Mouse (Mus musculus): ENCODE results near the gene Pex11g. TPM values are rescaled to one million over a fixed set of nuclear protein-coding genes. Genes with fewer than 3 reads are reported as not detected.

Pex11g gene
- polyA plus RNA-seq, 1 experiment from 2014 or later: 3.2 TPM

GRCm38 (mm10) chr8:3412816-3413215 is 54.7 kb downstream of the Pex11g start:
- Histone ChIP-seq H3K4me3 (replicated peaks; ENCODE audit: low read length) (no peak overlapping the region), H3K27ac (no peak overlapping the region), H3K4me2 (replicated peaks) (no peak overlapping the region), H3K9me3 (ENCODE audit: control insufficient read depth, low read length) (no peaks in the 10 kb centered on the region), H3K27me3 (ENCODE audit: control insufficient read depth, insufficient read depth, low read length) (no peaks in the 10 kb centered on the region), H3K4me1 (replicated peaks; ENCODE audit: control insufficient read depth, insufficient read depth, low read length) (peaks cover 16% of the 10 kb centered on the region), H3K36me3 (replicated peaks; ENCODE audit: control insufficient read depth, insufficient read depth) (no peaks in the 10 kb centered on the region), H3K9ac (no peak overlapping the region)
- DNase-seq (ENCODE audit: low spot score) (no peak), ATAC-seq (ENCODE audit: low FRiP score) (no peak)
- WGBS: 94% methylated on average over 1 of the region's 1 CpGs

DNA sequence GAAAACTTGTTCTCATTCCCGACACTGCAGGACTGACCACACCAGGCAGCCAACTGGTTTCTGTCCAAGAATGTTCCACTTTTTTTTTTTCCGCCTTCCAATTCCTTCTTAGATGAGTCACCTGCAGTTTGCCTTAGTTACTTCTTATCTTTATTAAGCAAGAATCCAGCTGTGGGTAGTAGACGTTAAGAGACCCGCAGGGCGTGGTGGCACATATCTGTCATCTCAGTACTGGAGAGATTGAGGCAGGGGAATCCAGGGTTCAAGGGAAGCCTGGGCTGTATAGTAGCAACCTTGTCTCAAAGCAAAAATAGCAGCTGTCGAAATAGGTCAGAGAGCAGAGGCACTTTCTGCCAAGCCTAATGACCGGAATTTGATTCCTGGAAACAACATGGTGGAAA is 55.6 kb downstream of the Pex11g start:
- peaks cover 7% of the 10 kb centered on the region for H3K4me1 ChIP-seq (replicated peaks; ENCODE audit: control insufficient read depth, insufficient read depth, low read length)
- H3K4me3 ChIP-seq (replicated peaks; ENCODE audit: low read length): no peak overlapping the region
- H3K9ac ChIP-seq: no peak overlapping the region
- no peaks in the 10 kb centered on the region for H3K27me3 ChIP-seq (ENCODE audit: control insufficient read depth, insufficient read depth, low read length)
- DNase-seq (ENCODE audit: low spot score): no peak
- 92% methylated on average over 7 of the region's 7 CpGs for WGBS
- H3K9me3 ChIP-seq (ENCODE audit: control insufficient read depth, low read length): no peaks in the 10 kb centered on the region
- H3K36me3 ChIP-seq (replicated peaks; ENCODE audit: control insufficient read depth, insufficient read depth): no peaks in the 10 kb centered on the region
- no peak for ATAC-seq (ENCODE audit: low FRiP score)
- no peak overlapping the region for H3K4me2 ChIP-seq (replicated peaks)
- no peak overlapping the region for H3K27ac ChIP-seq

- no peak overlapping the region for H3K9ac ChIP-seq
- H3K4me2 ChIP-seq (replicated peaks): no peak overlapping the region
- no peaks in the 10 kb centered on the region for H3K9me3 ChIP-seq (ENCODE audit: control insufficient read depth, low read length)
- no peaks in the 10 kb centered on the region for H3K36me3 ChIP-seq (replicated peaks; ENCODE audit: control insufficient read depth, insufficient read depth)
- H3K4me3 ChIP-seq (replicated peaks; ENCODE audit: low read length): no peak overlapping the region
- no peak for ATAC-seq (ENCODE audit: low FRiP score)
- peaks cover 5% of the 10 kb centered on the region; the same call in 1 of the 2 replicates for H3K4me1 ChIP-seq (replicated peaks; ENCODE audit: control insufficient read depth, insufficient read depth, low read length)
- no peaks in the 10 kb centered on the region for H3K27me3 ChIP-seq (ENCODE audit: control insufficient read depth, insufficient read depth, low read length)
- WGBS: 90% methylated on average over 2 of the region's 2 CpGs
- no peak overlapping the region for H3K27ac ChIP-seq
- no peak for DNase-seq (ENCODE audit: low spot score)
These were observed 56.4 kb downstream of the Pex11g start for GRCm38 (mm10) chr8:3411085-3411484.

DNA sequence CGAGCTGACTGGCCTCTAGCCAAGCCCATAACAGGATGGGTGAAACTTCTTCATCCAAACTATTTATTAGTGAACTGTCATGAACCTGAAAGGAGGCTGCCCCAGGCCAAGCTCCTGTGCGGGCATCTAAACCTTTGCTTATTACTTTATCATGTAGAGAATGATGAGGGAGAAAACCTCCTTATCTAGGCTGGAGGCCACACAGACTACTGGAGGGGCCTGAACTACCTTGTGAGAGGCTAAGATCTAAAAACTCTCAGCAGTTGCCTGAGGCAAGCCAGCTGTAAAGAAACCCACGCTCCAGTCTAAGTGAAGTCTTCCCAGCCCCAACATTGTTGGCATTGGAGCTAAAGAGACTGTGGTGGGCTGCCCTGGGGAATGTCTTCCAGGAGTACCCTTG is 60.1 kb downstream of the Pex11g start:
- Histone ChIP-seq H3K27ac (no peak overlapping the region), H3K4me1 (replicated peaks; ENCODE audit: control insufficient read depth, insufficient read depth, low read length) (no peaks in the 10 kb centered on the region)

More for the DNA sequence above, 60.1 kb downstream of the Pex11g start:
- Histone ChIP-seq H3K9ac (no peak overlapping the region), H3K4me2 (replicated peaks) (no peak overlapping the region), H3K36me3 (replicated peaks; ENCODE audit: control insufficient read depth, insufficient read depth) (no peaks in the 10 kb centered on the region), H3K4me3 (replicated peaks; ENCODE audit: low read length) (no peak overlapping the region), H3K27me3 (ENCODE audit: control insufficient read depth, insufficient read depth, low read length) (no peaks in the 10 kb centered on the region), H3K9me3 (ENCODE audit: control insufficient read depth, low read length) (no peaks in the 10 kb centered on the region)
- 95% methylated on average over 3 of the region's 3 CpGs for WGBS
- DNase-seq (ENCODE audit: low spot score): no peak
- no peak for ATAC-seq (ENCODE audit: low FRiP score)

Other genes with a start within 250 kb of the Pex11g start
- gene Insr, start 188.1 kb downstream of the Pex11g start, polyA plus RNA-seq (2014; fragmentation: Nextera tagmentation; extraction: Ambion mirVana): 49.7 and 54.2 TPM in 2 replicates
- not detected in 2 replicates for gene A430078G23Rik, start 114.3 kb downstream of the Pex11g start, polyA plus RNA-seq (2014; fragmentation: Nextera tagmentation; extraction: Ambion mirVana)
- gene Arhgef18, start 74.7 kb downstream of the Pex11g start, polyA plus RNA-seq (2014; fragmentation: Nextera tagmentation; extraction: Ambion mirVana): 12.6 TPM in 2 replicates
- 0.35 and 0.39 TPM in 2 replicates for gene Tex45, start 3.2 kb upstream of the Pex11g start, polyA plus RNA-seq (2014; fragmentation: Nextera tagmentation; extraction: Ambion mirVana)
- gene Zfp358, start 25.5 kb upstream of the Pex11g start, polyA plus RNA-seq (2014; fragmentation: Nextera tagmentation; extraction: Ambion mirVana): 34.5 and 41.2 TPM in 2 replicates
- gene Mcoln1, start 32.8 kb upstream of the Pex11g start, polyA plus RNA-seq (2014; fragmentation: Nextera tagmentation; extraction: Ambion mirVana): 70.0 and 86.0 TPM in 2 replicates
- gene Pnpla6, start 47.7 kb upstream of the Pex11g start, polyA plus RNA-seq (2014; fragmentation: Nextera tagmentation; extraction: Ambion mirVana): 32.7 and 36.5 TPM in 2 replicates
- gene C330021F23Rik, start 100.3 kb upstream of the Pex11g start, polyA plus RNA-seq (2014; fragmentation: Nextera tagmentation; extraction: Ambion mirVana): 0.72 TPM in 1 of 2 replicates, not detected in the other
- gene Camsap3, start 119.6 kb upstream of the Pex11g start, polyA plus RNA-seq (2014; fragmentation: Nextera tagmentation; extraction: Ambion mirVana): 48.2 and 49.7 TPM in 2 replicates
- gene Xab2, start 153.6 kb upstream of the Pex11g start, polyA plus RNA-seq (2014; fragmentation: Nextera tagmentation; extraction: Ambion mirVana): 42.9 and 49.1 TPM in 2 replicates
- gene Pet100, start 153.9 kb upstream of the Pex11g start, polyA plus RNA-seq (2014; fragmentation: Nextera tagmentation; extraction: Ambion mirVana): 75.4 and 92.8 TPM in 2 replicates
- 1.0 and 6.3 TPM in 2 replicates for gene Pcp2, start 157.9 kb upstream of the Pex11g start, polyA plus RNA-seq (2014; fragmentation: Nextera tagmentation; extraction: Ambion mirVana)
- 23.3 and 32.3 TPM in 2 replicates for gene Stxbp2, start 163.3 kb upstream of the Pex11g start, polyA plus RNA-seq (2014; fragmentation: Nextera tagmentation; extraction: Ambion mirVana)
- 0.25 and 0.39 TPM in 2 replicates for gene Retn, start 188.1 kb upstream of the Pex11g start, polyA plus RNA-seq (2014; fragmentation: Nextera tagmentation; extraction: Ambion mirVana)
- gene Mcemp1, start 198.1 kb upstream of the Pex11g start, polyA plus RNA-seq (2014; fragmentation: Nextera tagmentation; extraction: Ambion mirVana): 0.13 TPM in 2 replicates
- 14.9 and 23.1 TPM in 2 replicates for gene Fcor, start 204.7 kb upstream of the Pex11g start, polyA plus RNA-seq (2014; fragmentation: Nextera tagmentation; extraction: Ambion mirVana)
- gene Trappc5, start 208.6 kb upstream of the Pex11g start, polyA plus RNA-seq (2014; fragmentation: Nextera tagmentation; extraction: Ambion mirVana): 47.7 and 51.2 TPM in 2 replicates
- 0.33 and 0.37 TPM in 2 replicates for gene Fcer2a, start 226.5 kb upstream of the Pex11g start, polyA plus RNA-seq (2014; fragmentation: Nextera tagmentation; extraction: Ambion mirVana)

Data from hindbrain, embryonic 14.5 days (tissue).